Mouse (Mus musculus): Measurements from ENCODE around the gene Naxd. TPM values are rescaled to one million over a fixed set of nuclear protein-coding genes. Genes with fewer than 3 reads are reported as not detected.
"Not testable (repeated sequence)": the region's sequence is repeated elsewhere in the genome, so short reads cannot be mapped to it uniquely, and the experiment has no call there.

The Naxd gene
- polyA plus RNA-seq, 1 experiment from 2014 or later, result 70.0 TPM

GRCm38 (mm10) chr8:11486142-11486541 lies 11.2 kb upstream of the Naxd start:
- H3K9me3 ChIP-seq (replicated peaks), result no peaks in the 10 kb centered on the region
- WGBS, result 20% methylated on average over 7 of the region's 7 CpGs
- no peak for ATAC-seq (replicated peaks; ENCODE audit: insufficient number of reproducible peaks, insufficient read depth, low FRiP score, low read depth)

DNA sequence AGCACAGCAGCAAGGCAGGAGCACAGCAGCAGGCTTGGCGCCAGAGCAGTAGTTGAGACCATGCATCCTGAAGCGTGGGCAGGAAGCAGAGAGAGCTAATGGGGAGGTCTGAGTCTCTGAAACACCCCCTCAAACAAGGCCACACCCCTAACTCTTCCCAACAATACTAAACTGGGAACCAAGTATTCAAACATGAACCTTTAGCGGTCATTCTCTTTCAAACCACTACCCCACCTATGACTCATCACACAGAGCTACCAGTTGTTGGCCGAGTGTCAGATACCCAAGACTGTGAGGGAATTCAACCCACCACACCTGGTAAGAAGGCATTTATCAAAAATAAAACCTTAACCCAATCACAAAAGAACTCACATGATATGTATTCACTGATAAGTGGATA lies 10.1 kb upstream of the Naxd start:
- Histone ChIP-seq H3K4me1 (replicated peaks) (peaks cover 7% of the 10 kb centered on the region), H3K4me2 (no peak overlapping the region), H3K9ac (no peak overlapping the region), H3K36me3 (no peaks in the 10 kb centered on the region), H3K27ac (no peak overlapping the region), H3K4me3 (no peak overlapping the region), H3K27me3 (peaks cover 13% of the 10 kb centered on the region; the same call in 1 of the 2 replicates), H3K9me3 (replicated peaks) (no peaks in the 10 kb centered on the region)
- no peak for ATAC-seq (replicated peaks; ENCODE audit: insufficient number of reproducible peaks, insufficient read depth, low FRiP score, low read depth)
- 57% methylated on average over 4 of the region's 4 CpGs for WGBS

More at GRCm38 (mm10) chr8:11486142-11486541, 11.2 kb upstream of the Naxd start:
- Histone ChIP-seq H3K4me3 (no peak overlapping the region), H3K4me2 (no peak overlapping the region), H3K27ac (no peak overlapping the region), H3K9ac (no peak overlapping the region), H3K4me1 (replicated peaks) (peaks cover 14% of the 10 kb centered on the region), H3K36me3 (no peaks in the 10 kb centered on the region), H3K27me3 (peaks cover 9% of the 10 kb centered on the region; the same call in 1 of the 2 replicates)

DNA sequence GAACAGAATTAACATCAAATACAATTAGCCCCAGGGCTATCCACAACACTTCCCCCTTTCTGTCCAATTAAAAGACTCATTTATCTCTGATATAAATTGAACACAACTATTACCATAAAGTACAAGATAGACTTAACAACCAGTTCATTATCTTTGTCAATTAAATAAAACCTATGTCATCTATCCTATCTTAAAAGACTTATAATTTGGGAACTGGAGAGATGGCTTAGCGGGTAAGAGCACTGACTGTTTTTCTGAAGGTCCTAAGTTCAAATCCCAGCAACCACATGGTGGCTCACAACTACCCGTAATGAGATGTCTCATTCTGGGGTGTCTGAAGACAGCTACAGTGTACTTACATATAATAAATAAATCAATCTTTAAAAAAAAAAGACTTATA lies 5.0 kb upstream of the Naxd start:
- peaks cover 17% of the 10 kb centered on the region; the same call in 1 of the 2 replicates for H3K27me3 ChIP-seq

GRCm38 (mm10) chr8:11498281-11498680 lies 975 bp downstream of the Naxd start:
- ATAC-seq (replicated peaks; ENCODE audit: insufficient number of reproducible peaks, insufficient read depth, low FRiP score, low read depth), result no peak
- peaks cover 14% of the 10 kb centered on the region for H3K4me1 ChIP-seq (replicated peaks)
- 70% methylated on average over 12 of the region's 12 CpGs for WGBS
- H3K4me3 ChIP-seq, result peak overlapping the region; percentile 70
- peaks cover 4% of the 10 kb centered on the region; the same call in 1 of the 2 replicates for H3K27me3 ChIP-seq
- no peak overlapping the region for H3K27ac ChIP-seq
- H3K9me3 ChIP-seq (replicated peaks), result no peaks in the 10 kb centered on the region
- H3K4me2 ChIP-seq, result peak overlapping the region; percentile 75
- H3K36me3 ChIP-seq, result no peaks in the 10 kb centered on the region
- H3K9ac ChIP-seq, result no peak overlapping the region

More for the DNA sequence above, 5.0 kb upstream of the Naxd start:
- not testable (repeated sequence) for ATAC-seq (replicated peaks; ENCODE audit: insufficient number of reproducible peaks, insufficient read depth, low FRiP score, low read depth); H3K9me3 ChIP-seq (replicated peaks); H3K4me1 ChIP-seq (replicated peaks); H3K36me3 ChIP-seq; H3K9ac ChIP-seq; H3K4me2 ChIP-seq; H3K27ac ChIP-seq; H3K4me3 ChIP-seq
- 82% methylated on average over 2 of the region's 2 CpGs for WGBS

GRCm38 (mm10) chr8:11498786-11499485 lies 1.6 kb downstream of the Naxd start:
- no peak overlapping the region for H3K27ac ChIP-seq
- H3K27me3 ChIP-seq, result peaks cover 4% of the 10 kb centered on the region; the same call in 1 of the 2 replicates
- 78% methylated on average over 4 of the region's 4 CpGs for WGBS
- peaks cover 14% of the 10 kb centered on the region for H3K4me1 ChIP-seq (replicated peaks)
- peak overlapping the region; percentile 70 for H3K4me3 ChIP-seq
- H3K4me2 ChIP-seq, result 0 out of 2 replicates have a peak overlapping the region, but pooled peaks have one; percentile 75
- peaks cover 6% of the 10 kb centered on the region; the same call in 1 of the 2 replicates for H3K36me3 ChIP-seq
- no peak overlapping the region for H3K9ac ChIP-seq
- no peak for ATAC-seq (replicated peaks; ENCODE audit: insufficient number of reproducible peaks, insufficient read depth, low FRiP score, low read depth)
- H3K9me3 ChIP-seq (replicated peaks), result no peaks in the 10 kb centered on the region

DNA sequence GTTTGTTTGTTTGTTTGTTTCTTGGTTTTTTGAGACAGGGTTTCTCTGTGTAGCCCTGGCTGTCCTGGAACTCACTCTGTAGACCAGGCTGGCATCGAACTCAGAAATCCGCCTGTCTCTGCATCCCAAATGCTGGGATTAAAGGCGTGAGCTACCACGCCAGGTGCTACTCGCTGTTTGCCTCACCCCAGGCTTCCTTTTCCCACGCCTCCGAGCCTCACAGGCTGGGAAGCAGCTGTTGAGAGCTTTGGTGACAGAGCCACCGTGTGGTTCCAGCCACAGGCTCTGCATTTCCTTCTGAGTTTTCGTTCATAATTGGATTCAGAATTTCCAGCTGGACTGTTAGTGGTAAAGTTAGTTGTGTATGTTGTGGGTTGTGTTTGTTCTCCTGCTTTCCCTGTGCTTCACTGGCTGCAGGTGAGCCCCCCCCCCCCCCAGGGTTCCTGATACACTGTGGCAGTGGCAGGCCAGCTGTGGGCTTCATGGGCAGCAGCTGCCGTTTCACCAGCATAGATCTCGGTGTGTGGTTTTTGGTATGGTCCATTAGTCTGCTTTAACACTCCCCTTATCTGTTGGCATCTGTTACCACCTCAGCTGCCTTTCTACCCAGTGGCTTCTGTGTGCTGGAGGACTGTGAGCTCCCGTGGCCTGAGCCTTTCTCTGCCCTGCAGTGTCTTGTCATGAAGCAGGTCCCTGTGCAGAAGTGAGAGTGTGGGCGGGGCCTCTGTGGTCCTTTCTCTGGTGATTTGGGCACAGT lies 6.3 kb downstream of the Naxd start:
- 75% methylated on average over 13 of the region's 13 CpGs for WGBS
- Histone ChIP-seq H3K4me1 (replicated peaks) (no peaks in the 10 kb centered on the region), H3K27me3 (no peaks in the 10 kb centered on the region), H3K36me3 (peaks cover 37% of the 10 kb centered on the region), H3K27ac (no peak overlapping the region), H3K4me2 (no peak overlapping the region), H3K4me3 (no peak overlapping the region), H3K9ac (no peak overlapping the region), H3K9me3 (replicated peaks) (no peaks in the 10 kb centered on the region)
- no peak for ATAC-seq (replicated peaks; ENCODE audit: insufficient number of reproducible peaks, insufficient read depth, low FRiP score, low read depth)

DNA sequence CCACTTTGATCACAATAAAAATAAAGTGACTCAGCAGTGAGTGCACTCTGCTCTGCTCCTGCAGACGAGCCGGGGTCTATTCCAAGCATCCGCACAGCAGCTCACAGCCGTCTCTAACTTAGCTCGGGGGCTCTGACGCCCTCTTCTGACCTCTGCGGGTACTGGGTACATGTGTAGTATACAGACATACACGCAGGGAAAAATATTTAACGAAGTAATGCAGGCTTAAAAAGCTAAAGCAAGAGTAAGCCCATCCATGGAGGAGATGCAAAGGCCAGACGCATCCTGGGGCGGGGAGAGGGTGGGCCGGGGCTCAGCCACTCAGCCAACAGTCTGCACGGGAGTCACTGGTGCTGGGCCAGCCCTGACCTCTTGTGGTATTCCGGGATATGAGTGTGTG lies 8.8 kb downstream of the Naxd start:
- WGBS, result 79% methylated on average over 14 of the region's 14 CpGs
- no peak overlapping the region for H3K4me2 ChIP-seq
- peaks cover 61% of the 10 kb centered on the region for H3K36me3 ChIP-seq
- H3K4me1 ChIP-seq (replicated peaks), result 0 out of 2 replicates have a peak, but pooled peaks cover 2% of the 10 kb centered on the region
- H3K9me3 ChIP-seq (replicated peaks), result no peaks in the 10 kb centered on the region
- no peak overlapping the region for H3K27ac ChIP-seq
- no peaks in the 10 kb centered on the region for H3K27me3 ChIP-seq
- no peak overlapping the region for H3K4me3 ChIP-seq
- H3K9ac ChIP-seq, result no peak overlapping the region
- ATAC-seq (replicated peaks; ENCODE audit: insufficient number of reproducible peaks, insufficient read depth, low FRiP score, low read depth), result no peak

DNA sequence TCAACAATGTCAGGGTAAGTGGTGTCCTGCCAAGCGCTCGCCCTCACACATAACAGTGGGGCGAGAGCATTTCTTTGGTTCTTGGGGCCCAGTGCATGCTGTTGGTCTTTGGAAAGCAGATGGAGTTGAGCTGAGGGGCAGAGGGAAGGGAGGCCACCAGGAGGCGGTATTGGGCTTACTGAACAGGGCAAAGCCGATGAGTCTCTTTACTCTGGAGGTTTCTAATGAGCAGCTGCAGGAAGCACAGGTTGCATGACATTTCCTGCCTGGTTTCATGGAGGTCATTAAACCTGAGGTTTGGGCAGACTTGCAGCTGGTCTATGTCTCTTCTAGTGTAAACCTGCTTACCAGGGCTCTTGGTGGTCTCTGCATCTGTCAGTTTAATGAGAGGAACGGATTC lies 9.5 kb downstream of the Naxd start:
- H3K4me1 ChIP-seq (replicated peaks), result 0 out of 2 replicates have a peak, but pooled peaks cover 10% of the 10 kb centered on the region
- 74% methylated on average over 6 of the region's 6 CpGs for whole genome bisulfite sequencing
- H3K36me3 ChIP-seq, result peaks cover 68% of the 10 kb centered on the region
- no peaks in the 10 kb centered on the region for H3K9me3 ChIP-seq (replicated peaks)
- H3K4me3 ChIP-seq, result no peak overlapping the region
- no peak overlapping the region for H3K27ac ChIP-seq
- H3K4me2 ChIP-seq, result no peak overlapping the region
- no peak overlapping the region for H3K9ac ChIP-seq
- ATAC-seq (replicated peaks; ENCODE audit: insufficient number of reproducible peaks, insufficient read depth, low FRiP score, low read depth), result no peak; the same call in 1 of the 2 replicates
- H3K27me3 ChIP-seq, result no peaks in the 10 kb centered on the region

DNA sequence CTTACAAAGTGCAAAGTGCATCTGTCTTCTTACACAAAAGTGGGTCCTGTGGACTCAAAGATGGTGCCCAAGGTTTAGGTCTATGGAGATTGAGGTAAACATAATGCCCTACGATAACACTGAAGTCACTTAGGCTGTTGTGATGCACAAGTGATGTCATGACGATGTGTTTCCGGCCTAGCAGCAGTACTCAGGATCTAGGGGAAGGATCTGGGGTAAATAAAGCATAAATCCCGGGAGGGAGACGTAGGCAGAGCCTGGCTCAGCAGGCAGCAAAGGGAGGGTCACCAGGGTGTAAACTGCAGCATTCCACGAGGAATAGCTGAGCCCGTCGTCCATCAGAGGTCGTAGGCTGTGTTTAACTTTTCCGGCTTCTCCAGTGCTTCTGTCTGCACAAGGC lies 11.6 kb downstream of the Naxd start:
- Histone ChIP-seq H3K9me3 (replicated peaks) (no peaks in the 10 kb centered on the region), H3K27me3 (no peaks in the 10 kb centered on the region), H3K4me3 (no peak overlapping the region), H3K9ac (no peak overlapping the region), H3K36me3 (peaks cover 84% of the 10 kb centered on the region), H3K4me1 (replicated peaks) (0 out of 2 replicates have a peak, but pooled peaks cover 15% of the 10 kb centered on the region), H3K27ac (no peak overlapping the region), H3K4me2 (no peak overlapping the region)
- 84% methylated on average over 10 of the region's 10 CpGs for WGBS
- no peak for ATAC-seq (replicated peaks; ENCODE audit: insufficient number of reproducible peaks, insufficient read depth, low FRiP score, low read depth)

DNA sequence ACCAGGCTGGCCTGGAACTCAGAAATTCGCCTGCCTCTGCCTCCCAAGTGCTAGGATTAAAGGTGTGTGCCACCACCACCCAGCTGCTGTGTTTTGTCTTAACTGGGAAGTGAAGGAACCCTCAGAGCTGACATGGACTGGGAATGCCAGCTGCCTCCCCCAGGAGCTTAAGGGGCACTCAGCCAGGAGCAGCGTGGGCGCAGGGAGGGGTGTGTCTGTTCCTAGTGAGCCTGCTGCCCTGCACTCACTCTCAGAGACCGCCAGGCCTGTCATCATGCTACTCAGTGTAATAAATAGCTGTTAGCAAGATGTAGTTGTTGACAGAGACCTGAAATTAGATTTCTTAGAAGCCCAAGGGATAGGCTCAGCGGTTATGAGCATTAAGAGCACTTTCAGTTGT lies 13.7 kb downstream of the Naxd start:
- Histone ChIP-seq H3K9ac (no peak overlapping the region), H3K27me3 (no peaks in the 10 kb centered on the region), H3K4me2 (no peak overlapping the region), H3K4me1 (replicated peaks) (0 out of 2 replicates have a peak, but pooled peaks cover 15% of the 10 kb centered on the region), H3K4me3 (no peak overlapping the region), H3K27ac (no peak overlapping the region), H3K36me3 (peaks cover 69% of the 10 kb centered on the region), H3K9me3 (replicated peaks) (no peaks in the 10 kb centered on the region)
- 59% methylated on average over 5 of the region's 5 CpGs for WGBS
- ATAC-seq (replicated peaks; ENCODE audit: insufficient number of reproducible peaks, insufficient read depth, low FRiP score, low read depth), result peak; percentile 44; the same call in 1 of the 2 replicates

GRCm38 (mm10) chr8:11512711-11513110 lies 15.4 kb downstream of the Naxd start:
- H3K9me3 ChIP-seq (replicated peaks), result no peaks in the 10 kb centered on the region
- H3K27ac ChIP-seq, result no peak overlapping the region
- peaks cover 59% of the 10 kb centered on the region for H3K36me3 ChIP-seq
- H3K4me1 ChIP-seq (replicated peaks), result 0 out of 2 replicates have a peak, but pooled peaks cover 15% of the 10 kb centered on the region
- no peak for ATAC-seq (replicated peaks; ENCODE audit: insufficient number of reproducible peaks, insufficient read depth, low FRiP score, low read depth)
- no peak overlapping the region for H3K4me2 ChIP-seq
- no peaks in the 10 kb centered on the region for H3K27me3 ChIP-seq
- no peak overlapping the region for H3K9ac ChIP-seq
- H3K4me3 ChIP-seq, result no peak overlapping the region
- WGBS, result 72% methylated on average over 9 of the region's 9 CpGs

All from heart, embryonic 15.5 days (tissue).